Mouse (Mus musculus) inflammation-experienced regulatory T-cells (primary cell): ENCODE results near the gene Cyp4f18. TPM values are rescaled to one million over a fixed set of nuclear protein-coding genes. Genes with fewer than 3 reads are reported as not detected.

Source experiments
- polyA plus RNA-seq, 2 experiments: library from polyadenylated mRNA; unstranded; fragments of 100-300 nt; shearing (Covaris generic); gene quantifications; one replicate each; pipeline ENCODE4 v1.2.1; 2017

The Cyp4f18 gene
- 1 to 10 TPM; 2.0 to 5.3 TPM for polyA plus RNA-seq

GRCm38 (mm10) chr8:72009473-72009872 is at the start of gene Cyp4f18:
Gene Cyp4f18, minus strand, starts transcription at chr8:72009626.

GRCm38 (mm10) chr8:72040918-72041317 is 31.5 kb upstream of the Cyp4f18 start, which contains the start of gene Olfr372:
Gene Olfr372, plus strand, starts transcription at chr8:72041218.

GRCm38 (mm10) chr8:71950482-71951221 is 58.8 kb downstream of the Cyp4f18 start, which contains the start of gene Zfp961:
Gene Zfp961, plus strand, starts transcription at chr8:71951038.

Other genes with a start within 250 kb of the Cyp4f18 start
- gene Zfp709, start 127.6 kb downstream of the Cyp4f18 start, polyA plus RNA-seq: 10 to 100 TPM in 1 of 2 experiments, 1 to 10 TPM in 1; 7.9 to 11.5 TPM
- gene Zfp882, start 101.0 kb downstream of the Cyp4f18 start, polyA plus RNA-seq: 1 to 10 TPM; 7.0 TPM
- 10 to 100 TPM; 14.4 to 15.8 TPM for gene Zfp617, start 101.0 kb downstream of the Cyp4f18 start, polyA plus RNA-seq
- 10 to 100 TPM; 25.4 to 35.6 TPM for gene Zfp961, start 58.6 kb downstream of the Cyp4f18 start, polyA plus RNA-seq
- 1 to 10 TPM in 1 of 2 experiments, under 1 TPM in 1; 0.45 to 2.3 TPM for gene Olfr372, start 31.6 kb upstream of the Cyp4f18 start, polyA plus RNA-seq
- gene Olfr373, start 73.6 kb upstream of the Cyp4f18 start, polyA plus RNA-seq: 1 to 10 TPM in 1 of 2 experiments, under 1 TPM in 1; 0.41 to 1.5 TPM
- under 1 TPM; 0.17 to 0.88 TPM for gene Olfr374, start 97.4 kb upstream of the Cyp4f18 start, polyA plus RNA-seq
- gene Tpm4, start 125.3 kb upstream of the Cyp4f18 start, polyA plus RNA-seq: 100 to 1,000 TPM; 270 to 278 TPM
- gene Rab8a, start 151.6 kb upstream of the Cyp4f18 start, polyA plus RNA-seq: 100 to 1,000 TPM; 155 to 202 TPM
- 10 to 100 TPM; 24.9 to 27.1 TPM for gene Hsh2d, start 180.0 kb upstream of the Cyp4f18 start, polyA plus RNA-seq
- under 1 TPM in 1 of 2 experiments, not detected in 1; 0.65 TPM for gene Cib3, start 203.2 kb upstream of the Cyp4f18 start, polyA plus RNA-seq
- not detected for gene Gm11034, start 204.0 kb upstream of the Cyp4f18 start, polyA plus RNA-seq
- 100 to 1,000 TPM; 105 to 112 TPM for gene Fam32a, start 210.1 kb upstream of the Cyp4f18 start, polyA plus RNA-seq
- gene Ap1m1, start 230.4 kb upstream of the Cyp4f18 start, polyA plus RNA-seq: 100 to 1,000 TPM; 160 to 194 TPM